Mouse (Mus musculus) stomach, postnatal 0 days (tissue): ENCODE results near the gene Rock2.

Experiments
- CTCF ChIP-seq: IDR thresholded peaks from 2 replicates; pipeline ENCODE4 v1.5.1; 2016; ENCODE audit warnings: antibody characterized with exemption, low read depth, mild to moderate bottlenecking, moderate library complexity
- EP300 ChIP-seq: optimal IDR thresholded peaks from 2 replicates; pipeline ENCODE3; 2016; ENCODE audit warnings: antibody characterized with exemption

DNA sequence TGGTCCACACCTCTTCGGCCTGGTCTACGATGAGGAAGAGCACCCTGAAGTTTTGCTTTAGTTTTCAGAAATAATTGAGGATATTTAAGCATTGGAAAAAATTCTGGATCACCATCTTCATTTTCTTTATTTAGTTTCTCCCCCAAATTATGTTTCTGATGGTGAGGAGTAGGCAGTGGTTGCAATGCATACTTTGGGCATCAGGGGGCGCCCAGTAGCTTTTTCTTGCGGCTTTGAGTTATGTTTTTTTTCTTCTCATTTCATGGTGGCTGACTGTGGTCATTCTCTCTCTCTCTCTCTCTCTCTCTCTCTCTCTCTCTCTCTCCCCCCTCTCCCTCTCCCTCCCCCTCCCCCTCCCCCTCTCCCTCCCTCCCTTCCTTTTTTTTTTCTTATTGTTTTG is 123.8 kb downstream of the Rock2 start:
- TF ChIP-seq CTCF (peak; percentile 73), EP300 (no peak)
